Mouse (Mus musculus): ENCODE data around the gene Sptbn4. TPM values are rescaled to one million over a fixed set of nuclear protein-coding genes. Genes with fewer than 3 reads are reported as not detected.

Sptbn4 gene
- polyA plus RNA-seq, 1 experiment = 0.25 TPM

DNA sequence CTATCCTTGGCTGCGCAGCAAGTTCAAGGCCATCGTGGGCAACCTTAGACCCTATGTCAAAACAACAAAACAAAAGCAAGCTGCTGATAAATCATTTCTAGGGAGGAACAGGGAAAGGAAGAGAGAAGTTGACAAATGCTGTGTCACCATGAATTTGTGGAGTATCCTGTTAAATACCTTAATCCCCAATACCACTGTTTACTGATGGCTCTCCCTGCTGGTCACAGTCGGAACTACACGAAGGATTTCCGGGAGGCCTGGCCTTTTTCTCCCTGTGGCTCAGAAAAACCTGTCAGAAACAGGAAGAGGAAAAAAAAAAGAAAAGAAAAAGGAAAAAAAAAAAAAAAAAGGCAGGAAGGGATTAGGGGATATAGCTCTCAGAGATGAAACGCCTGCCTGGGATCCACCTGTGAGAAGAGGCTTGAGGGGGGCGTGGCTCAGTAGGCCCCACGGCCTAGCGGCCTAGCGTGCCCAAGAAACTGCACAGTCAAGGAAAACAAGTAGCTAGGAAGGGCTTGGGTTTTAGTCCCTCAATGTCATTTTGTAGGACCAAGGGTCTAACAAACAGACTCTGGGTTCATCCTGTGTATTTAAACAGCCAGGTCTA is 1.9 kb upstream of the Sptbn4 start:
- H3K27me3 ChIP-seq (ENCODE audit: control insufficient read depth, insufficient read depth, insufficient read length) = peaks cover 11% of the 10 kb centered on the region
- no peaks in the 10 kb centered on the region for H3K79me2 ChIP-seq (ENCODE audit: control insufficient read depth, insufficient read depth)
- no peaks in the 10 kb centered on the region for H3K79me3 ChIP-seq (ENCODE audit: low read depth)
- TF ChIP-seq MYOD1 (IDR thresholded peaks at IDR 0.05; ENCODE audit: control insufficient read depth, insufficient read length, low read depth) (no peak), FOSL1 (IDR thresholded peaks at IDR 0.05; ENCODE audit: insufficient read depth, low read length, poor library complexity, severe bottlenecking) (no peak), MAX (IDR thresholded peaks at IDR 0.05) (no peak), USF1 (IDR thresholded peaks at IDR 0.05; ENCODE audit: low read depth) (no peak), CTCF (IDR thresholded peaks at IDR 0.05; ENCODE audit: control insufficient read depth, insufficient read depth, insufficient read length) (no peak), CEBPB (IDR thresholded peaks at IDR 0.05; ENCODE audit: low read depth) (no peak), MYOG (IDR thresholded peaks at IDR 0.05; ENCODE audit: control insufficient read depth, extremely low read depth, insufficient read length) (no peak)
- H3K4me3 ChIP-seq (ENCODE audit: insufficient read depth, poor library complexity, severe bottlenecking) = no peak overlapping the region
- no peak overlapping the region for H3ac ChIP-seq (ENCODE audit: control insufficient read depth, insufficient read length, low read depth)
- H3K36me3 ChIP-seq (ENCODE audit: control insufficient read depth, insufficient read depth) = no peaks in the 10 kb centered on the region

DNA sequence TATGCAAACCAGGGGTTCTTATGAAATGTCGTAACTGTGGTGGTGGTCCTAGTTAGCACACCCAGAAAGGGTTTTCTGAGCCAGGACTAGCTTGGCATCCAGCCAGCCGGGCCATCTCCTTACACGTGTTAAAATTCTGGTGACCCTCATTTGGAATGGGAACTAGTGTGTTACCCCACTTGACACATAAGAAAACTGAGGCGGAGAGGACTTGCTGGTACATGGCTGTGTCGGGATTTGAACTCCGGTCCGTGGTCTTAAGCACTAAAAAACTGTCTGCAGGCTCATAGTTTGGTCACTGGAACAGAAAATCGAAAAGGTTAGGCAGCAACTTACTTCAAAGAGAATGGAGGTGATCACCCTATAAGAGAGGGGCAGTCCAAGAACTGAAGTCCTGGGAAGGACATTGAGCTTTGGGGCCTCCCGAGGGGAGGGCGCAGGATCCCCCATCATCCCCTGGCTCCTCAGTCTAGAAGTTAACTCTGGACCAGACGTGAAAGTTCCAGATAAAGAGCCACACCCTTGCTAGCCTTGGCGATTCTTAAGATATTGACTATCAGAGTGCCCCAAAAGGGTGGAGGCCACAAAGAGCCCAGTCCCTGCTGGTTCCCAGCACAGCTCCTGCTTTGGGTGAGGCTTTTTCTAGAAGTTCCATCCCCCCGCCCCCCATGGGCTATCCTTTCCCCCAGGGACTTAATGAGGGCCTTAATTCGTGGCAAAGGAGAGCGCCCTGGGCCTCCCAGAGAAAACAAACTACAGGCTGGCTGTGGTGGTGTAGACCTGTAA is 1.1 kb upstream of the Sptbn4 start:
- Histone ChIP-seq H3K79me3 (ENCODE audit: low read depth) (no peaks in the 10 kb centered on the region), H3K79me2 (ENCODE audit: control insufficient read depth, insufficient read depth) (no peaks in the 10 kb centered on the region), H3K4me3 (ENCODE audit: insufficient read depth, poor library complexity, severe bottlenecking) (peak overlapping the region; percentile 32), H3K27me3 (ENCODE audit: control insufficient read depth, insufficient read depth, insufficient read length) (peaks cover 11% of the 10 kb centered on the region), H3ac (ENCODE audit: control insufficient read depth, insufficient read length, low read depth) (peak overlapping the region; percentile 69), H3K36me3 (ENCODE audit: control insufficient read depth, insufficient read depth) (no peaks in the 10 kb centered on the region)
- TF ChIP-seq MAX (IDR thresholded peaks at IDR 0.05) (no peak), CTCF (IDR thresholded peaks at IDR 0.05; ENCODE audit: control insufficient read depth, insufficient read depth, insufficient read length) (no peak), USF1 (IDR thresholded peaks at IDR 0.05; ENCODE audit: low read depth) (no peak), FOSL1 (IDR thresholded peaks at IDR 0.05; ENCODE audit: insufficient read depth, low read length, poor library complexity, severe bottlenecking) (no peak), CEBPB (IDR thresholded peaks at IDR 0.05; ENCODE audit: low read depth) (no peak), MYOD1 (IDR thresholded peaks at IDR 0.05; ENCODE audit: control insufficient read depth, insufficient read length, low read depth) (no peak), MYOG (IDR thresholded peaks at IDR 0.05; ENCODE audit: control insufficient read depth, extremely low read depth, insufficient read length) (no peak)

DNA sequence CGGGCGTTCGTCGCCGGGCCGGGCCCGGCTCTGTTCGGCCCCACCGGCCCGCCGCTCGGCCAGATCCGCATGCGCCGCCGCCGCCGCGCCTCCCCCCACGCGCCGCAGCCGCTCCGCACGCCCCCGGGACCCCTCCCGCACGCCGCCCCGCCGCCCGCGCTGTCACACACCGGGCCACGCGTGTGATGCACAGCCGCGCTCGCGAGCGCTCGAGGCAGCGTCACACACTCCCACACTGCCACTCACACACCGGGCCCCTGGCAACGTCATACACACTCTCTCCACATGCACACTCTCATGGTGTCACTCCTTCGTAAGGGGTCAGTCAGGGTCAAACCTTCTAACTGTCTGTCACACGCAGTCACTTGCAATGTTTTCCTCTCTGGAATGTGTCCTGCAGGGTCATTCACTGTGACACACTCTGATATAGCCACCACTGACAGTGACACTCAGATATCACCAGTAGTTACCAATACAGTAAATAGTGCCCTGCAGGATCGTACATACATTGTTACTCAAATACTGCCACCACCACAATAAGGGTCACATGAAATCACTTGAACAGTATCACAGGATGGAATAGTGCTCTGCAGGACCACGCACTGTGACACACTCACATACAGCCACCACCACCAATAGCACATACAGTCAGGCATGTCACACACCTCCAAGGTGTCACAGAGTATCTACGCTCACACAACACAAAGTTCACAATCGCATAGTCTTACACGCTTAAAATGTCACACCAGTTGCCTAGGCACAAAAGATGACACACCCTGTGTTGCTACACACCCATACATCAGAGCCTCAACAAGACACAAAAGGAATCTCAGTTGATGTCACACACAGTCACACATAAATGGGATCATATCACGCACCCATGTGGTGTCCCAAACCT is 716 bp downstream of the Sptbn4 start:
- Histone ChIP-seq H3K4me3 (ENCODE audit: insufficient read depth, poor library complexity, severe bottlenecking) (no peak overlapping the region), H3K79me2 (ENCODE audit: control insufficient read depth, insufficient read depth) (no peaks in the 10 kb centered on the region), H3K27me3 (ENCODE audit: control insufficient read depth, insufficient read depth, insufficient read length) (peaks cover 11% of the 10 kb centered on the region), H3K79me3 (ENCODE audit: low read depth) (no peaks in the 10 kb centered on the region), H3ac (ENCODE audit: control insufficient read depth, insufficient read length, low read depth) (peak overlapping the region; percentile 22), H3K36me3 (ENCODE audit: control insufficient read depth, insufficient read depth) (no peaks in the 10 kb centered on the region)
- TF ChIP-seq CTCF (IDR thresholded peaks at IDR 0.05; ENCODE audit: control insufficient read depth, insufficient read depth, insufficient read length) (no peak), FOSL1 (IDR thresholded peaks at IDR 0.05; ENCODE audit: insufficient read depth, low read length, poor library complexity, severe bottlenecking) (no peak), MYOG (IDR thresholded peaks at IDR 0.05; ENCODE audit: control insufficient read depth, extremely low read depth, insufficient read length) (no peak), CEBPB (IDR thresholded peaks at IDR 0.05; ENCODE audit: low read depth) (no peak), MAX (IDR thresholded peaks at IDR 0.05) (no peak), USF1 (IDR thresholded peaks at IDR 0.05; ENCODE audit: low read depth) (no peak), MYOD1 (IDR thresholded peaks at IDR 0.05; ENCODE audit: control insufficient read depth, insufficient read length, low read depth) (no peak)

DNA sequence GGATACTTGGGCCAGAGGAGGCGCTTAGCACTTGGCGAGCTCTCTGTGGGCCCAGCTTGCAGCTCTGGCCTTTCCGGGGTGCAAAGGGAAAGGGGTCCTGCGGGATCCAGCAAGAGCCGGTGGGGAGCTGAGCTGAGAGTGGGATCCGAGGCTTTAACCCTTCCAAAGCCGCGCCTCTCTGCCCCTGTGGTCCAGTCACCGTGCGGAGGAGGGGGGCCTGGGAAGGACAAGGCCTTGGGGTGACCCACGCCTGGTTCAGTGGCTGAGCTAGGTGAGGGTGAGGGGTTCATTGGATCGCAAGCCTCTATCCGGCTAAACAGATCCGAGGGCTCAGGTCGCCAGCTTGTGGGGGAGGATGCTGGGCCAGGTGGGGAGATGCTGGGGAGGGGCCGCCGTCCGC is 1.4 kb downstream of the Sptbn4 start:
- TF ChIP-seq MAX (IDR thresholded peaks at IDR 0.05) (no peak), MYOD1 (IDR thresholded peaks at IDR 0.05; ENCODE audit: control insufficient read depth, insufficient read length, low read depth) (no peak), USF1 (IDR thresholded peaks at IDR 0.05; ENCODE audit: low read depth) (no peak), FOSL1 (IDR thresholded peaks at IDR 0.05; ENCODE audit: insufficient read depth, low read length, poor library complexity, severe bottlenecking) (no peak)
- Histone ChIP-seq H3K4me3 (ENCODE audit: insufficient read depth, poor library complexity, severe bottlenecking) (no peak overlapping the region), H3K79me3 (ENCODE audit: low read depth) (no peaks in the 10 kb centered on the region), H3K79me2 (ENCODE audit: control insufficient read depth, insufficient read depth) (no peaks in the 10 kb centered on the region), H3K27me3 (ENCODE audit: control insufficient read depth, insufficient read depth, insufficient read length) (peaks cover 11% of the 10 kb centered on the region), H3ac (ENCODE audit: control insufficient read depth, insufficient read length, low read depth) (peak overlapping the region; percentile 25), H3K36me3 (ENCODE audit: control insufficient read depth, insufficient read depth) (no peaks in the 10 kb centered on the region)

DNA sequence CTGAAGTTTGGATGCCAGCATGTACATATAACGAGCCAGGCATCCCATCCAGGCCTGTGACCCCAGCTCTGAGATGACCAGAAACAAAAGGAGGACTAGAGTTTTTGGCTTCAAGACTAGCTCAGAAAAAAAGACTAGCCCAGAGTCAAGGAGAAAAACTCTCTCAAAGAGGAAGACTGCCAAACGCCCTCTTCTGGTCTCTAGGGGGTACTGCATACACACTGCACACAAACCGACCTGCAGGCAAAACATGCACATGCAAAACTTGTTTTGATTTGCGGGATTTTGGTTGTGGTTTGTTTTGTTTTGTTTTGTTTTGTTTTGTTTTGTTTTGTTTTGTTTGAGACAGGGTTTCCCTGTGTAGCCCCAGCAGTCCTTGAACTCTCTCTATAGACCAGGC is 7.5 kb downstream of the Sptbn4 start:
- Histone ChIP-seq H3K36me3 (ENCODE audit: control insufficient read depth, insufficient read depth) (no peaks in the 10 kb centered on the region), H3K79me3 (ENCODE audit: low read depth) (no peaks in the 10 kb centered on the region), H3K4me3 (ENCODE audit: insufficient read depth, poor library complexity, severe bottlenecking) (no peak overlapping the region), H3K27me3 (ENCODE audit: control insufficient read depth, insufficient read depth, insufficient read length) (no peaks in the 10 kb centered on the region), H3ac (ENCODE audit: control insufficient read depth, insufficient read length, low read depth) (no peak overlapping the region), H3K79me2 (ENCODE audit: control insufficient read depth, insufficient read depth) (no peaks in the 10 kb centered on the region)
- TF ChIP-seq USF1 (IDR thresholded peaks at IDR 0.05; ENCODE audit: low read depth) (no peak), CEBPB (IDR thresholded peaks at IDR 0.05; ENCODE audit: low read depth) (no peak), CTCF (IDR thresholded peaks at IDR 0.05; ENCODE audit: control insufficient read depth, insufficient read depth, insufficient read length) (no peak), FOSL1 (IDR thresholded peaks at IDR 0.05; ENCODE audit: insufficient read depth, low read length, poor library complexity, severe bottlenecking) (no peak), MYOD1 (IDR thresholded peaks at IDR 0.05; ENCODE audit: control insufficient read depth, insufficient read length, low read depth) (no peak), MYOG (IDR thresholded peaks at IDR 0.05; ENCODE audit: control insufficient read depth, extremely low read depth, insufficient read length) (no peak), MAX (IDR thresholded peaks at IDR 0.05) (no peak)

Measured in C2C12 (cell line).